Mouse (Mus musculus): ENCODE results near the gene Catsperz.

- no peak for TF ChIP-seq CTCF (IDR thresholded peaks at IDR 0.05; ENCODE audit: low read depth)
- no peak for TF ChIP-seq EP300 (IDR thresholded peaks at IDR 0.05; ENCODE audit: low read depth)
Measured at GRCm38 (mm10) chr19:6918321-6918720, 6.9 kb downstream of the Catsperz start.
